Mouse (Mus musculus) gastrocnemius, adult 18-20 months (tissue): ENCODE results near the gene Phkb. TPM values are rescaled to one million over a fixed set of nuclear protein-coding genes. Genes with fewer than 3 reads are reported as not detected.

Experiments
- DNase-seq: peaks from one replicate; pipeline ENCODE4 v3.0.0; 2021; ENCODE audit warnings: low spot score
- total RNA-seq, 2 experiments: library from RNA; stranded (reverse); gene quantifications; 2 replicates each; pipeline ENCODE4 v1.2.3; 2021

Gene Phkb
- total RNA-seq, 2 experiments from 2014 or later: 342 to 385 TPM

DNA sequence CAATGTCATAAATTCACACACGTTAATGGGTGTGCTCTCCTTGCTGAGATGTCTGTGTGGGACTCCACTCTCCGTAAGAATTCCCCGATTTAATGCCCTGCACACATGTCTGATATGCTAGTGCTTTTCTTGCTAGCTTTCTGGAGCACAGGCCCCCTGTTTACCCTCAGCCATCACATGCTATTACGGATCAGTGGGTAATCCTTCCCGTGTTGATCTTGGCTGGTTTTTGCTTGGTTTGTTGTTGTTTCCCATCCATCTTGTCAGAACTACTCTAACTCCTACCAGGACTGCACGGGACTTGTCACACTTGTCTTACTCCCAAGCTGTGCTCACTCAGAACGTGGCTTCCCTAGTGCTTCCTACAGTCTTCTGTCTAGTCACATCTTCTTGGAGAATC, 96.6 kb downstream of the Phkb start:
- no peak for DNase-seq

DNA sequence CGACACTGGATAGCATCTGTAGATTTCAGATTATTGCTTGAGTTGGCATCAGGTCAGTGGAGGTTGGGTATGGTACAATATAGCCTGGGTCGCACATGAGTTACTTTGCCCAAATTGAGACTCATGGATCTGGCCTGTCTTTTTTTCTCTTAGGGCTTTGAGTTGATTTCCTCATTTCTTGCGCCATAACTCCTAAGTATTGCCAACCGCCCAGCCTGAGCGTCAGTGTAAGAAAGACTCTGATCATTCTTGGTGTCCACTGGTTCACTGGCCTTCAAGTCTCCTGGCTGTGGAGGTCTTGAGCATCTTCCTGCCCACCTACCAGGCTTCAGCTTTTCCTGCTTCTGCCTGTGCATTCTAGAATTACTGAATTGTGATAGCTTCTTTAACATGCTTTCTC, 104.1 kb downstream of the Phkb start:
- no peak for DNase-seq

DNA sequence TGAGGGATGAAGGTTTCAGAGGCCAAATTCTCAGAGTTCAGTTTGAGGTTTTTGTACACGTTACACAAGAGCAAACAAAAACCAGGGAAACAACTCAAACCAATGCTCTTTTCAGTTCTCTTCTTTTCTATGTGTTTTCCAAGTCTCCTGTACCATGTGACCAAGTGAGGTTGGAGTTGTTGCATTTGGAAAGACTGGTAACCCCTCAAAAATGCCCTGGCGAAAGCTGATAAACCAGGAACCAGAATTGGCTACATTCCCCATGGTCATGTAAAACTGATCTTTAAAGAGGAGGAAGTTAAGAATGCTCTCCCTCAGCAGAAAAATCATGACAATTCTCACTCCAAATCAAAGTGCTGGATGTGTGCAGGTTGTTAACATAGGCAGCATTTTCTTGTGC, 117.6 kb downstream of the Phkb start:
- DNase-seq: no peak

DNA sequence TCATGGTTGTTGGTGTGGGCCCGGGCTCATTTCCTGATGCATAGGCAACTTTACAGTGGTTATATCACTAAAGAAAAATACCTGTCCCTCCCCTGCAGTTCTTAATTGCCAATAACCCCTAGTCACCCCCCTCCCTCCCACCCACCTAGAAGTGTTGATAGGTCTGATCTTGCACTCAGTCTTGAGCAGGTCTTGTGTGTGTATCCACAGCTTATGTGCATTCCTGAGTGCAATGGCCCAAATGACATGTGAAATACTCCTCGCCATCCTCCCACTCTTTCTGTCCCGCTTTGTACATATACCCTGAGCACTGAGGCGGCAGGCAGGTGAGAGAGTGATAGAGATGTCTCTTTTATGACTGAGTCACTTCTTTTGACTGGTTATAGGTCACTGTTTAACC, 119.1 kb downstream of the Phkb start:
- no peak for DNase-seq

DNA sequence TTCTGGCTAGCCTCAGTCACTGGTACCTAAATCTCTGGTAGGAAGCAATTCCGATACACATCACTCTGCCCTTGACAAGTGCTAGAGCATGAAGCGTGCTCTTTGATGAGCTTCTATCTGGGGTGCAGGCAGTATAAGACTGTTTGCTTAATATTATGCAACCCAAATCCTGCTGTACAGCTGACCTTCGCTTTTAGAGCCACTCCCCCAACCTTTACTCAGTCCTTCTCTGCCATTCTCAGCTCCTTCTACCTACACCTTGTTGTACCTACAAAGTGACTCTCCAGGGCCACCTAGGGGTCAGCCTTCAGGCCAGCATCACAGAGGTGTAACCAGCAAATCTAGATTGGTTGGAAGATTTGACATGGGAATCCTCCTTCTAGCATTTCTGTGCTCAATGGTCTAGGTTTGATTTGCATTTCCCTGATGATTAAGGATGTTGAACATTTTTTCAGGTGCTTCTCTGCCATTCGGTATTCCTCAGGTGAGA, 136.9 kb downstream of the Phkb start:
- DNase-seq: no peak

DNA sequence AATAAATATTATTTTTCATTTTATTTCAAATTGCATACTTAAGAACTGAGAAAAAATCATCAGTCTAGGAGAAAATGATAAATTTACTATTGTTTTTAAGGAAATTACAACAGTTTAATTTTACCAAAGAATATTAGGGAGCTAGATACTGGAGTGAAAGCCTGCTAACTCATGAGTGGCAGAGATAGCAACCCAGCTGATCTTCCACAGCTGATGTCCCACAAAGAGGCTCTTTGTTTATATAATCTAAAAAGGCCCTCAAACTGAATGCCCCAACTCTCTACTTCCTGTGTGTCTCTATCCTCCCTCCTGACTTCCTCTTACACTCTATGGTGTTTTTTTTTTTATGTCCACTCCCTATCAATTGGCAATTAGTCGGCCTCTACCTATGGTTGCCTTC, 152.2 kb downstream of the Phkb start:
- no peak for DNase-seq

DNA sequence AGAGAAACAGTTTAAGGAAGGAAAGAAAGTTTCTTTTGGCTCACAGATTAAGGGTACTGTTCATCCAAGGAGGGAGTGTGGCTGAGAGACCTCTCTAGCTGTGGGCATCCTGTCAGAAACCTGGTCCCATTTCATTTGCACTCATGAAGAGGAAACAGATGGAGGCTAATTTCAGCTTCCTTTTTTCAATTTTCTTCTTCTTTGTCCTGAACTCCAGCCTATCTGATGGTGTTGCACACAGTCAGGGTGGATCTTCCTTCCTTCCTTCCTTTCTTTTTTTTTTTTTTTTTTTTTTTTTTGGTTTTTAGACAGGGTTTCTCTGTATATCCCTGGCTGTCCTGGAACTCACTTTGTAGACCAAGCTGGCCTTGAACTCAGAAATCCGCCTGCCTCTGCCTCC, 152.9 kb downstream of the Phkb start:
- no peak for DNase-seq

DNA sequence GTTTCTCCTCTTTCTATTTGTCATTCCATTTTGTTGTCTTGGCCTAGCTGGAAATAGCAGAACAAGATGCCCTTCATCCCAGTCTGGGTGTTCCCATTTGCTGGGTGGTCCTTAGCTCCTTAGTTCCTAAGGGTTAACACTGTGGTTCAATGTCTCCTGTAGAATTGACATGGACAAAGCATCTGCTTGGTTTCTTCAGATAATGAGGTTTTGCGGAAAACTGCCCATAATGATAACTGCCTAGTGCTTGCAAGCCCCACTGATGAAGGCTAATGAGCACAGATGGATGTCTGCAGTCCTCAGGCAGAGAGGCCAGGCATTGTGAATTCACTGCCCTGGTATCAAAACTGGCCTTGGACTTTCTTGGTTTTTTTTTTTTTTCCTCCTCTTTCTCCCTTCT, 155.2 kb downstream of the Phkb start:
- DNase-seq: no peak

DNA sequence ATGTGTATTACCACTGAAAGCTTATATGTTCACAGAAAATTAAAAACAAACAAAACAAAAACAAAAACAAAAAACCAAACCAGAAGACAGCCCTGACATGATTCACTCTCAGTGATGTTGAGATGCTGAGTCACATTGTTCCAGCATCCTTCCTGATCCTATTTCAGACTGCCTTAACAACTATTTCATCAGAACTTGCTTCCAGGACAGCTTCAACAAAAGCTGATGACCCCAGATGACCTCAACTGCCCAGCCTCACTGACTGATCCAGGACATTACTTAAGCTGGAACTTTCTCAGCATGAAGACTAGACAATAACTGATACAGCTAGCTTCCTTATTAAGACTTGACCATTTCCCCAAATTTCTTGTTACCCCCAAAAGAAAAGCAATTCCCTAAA, 165.7 kb downstream of the Phkb start:
- DNase-seq: no peak

DNA sequence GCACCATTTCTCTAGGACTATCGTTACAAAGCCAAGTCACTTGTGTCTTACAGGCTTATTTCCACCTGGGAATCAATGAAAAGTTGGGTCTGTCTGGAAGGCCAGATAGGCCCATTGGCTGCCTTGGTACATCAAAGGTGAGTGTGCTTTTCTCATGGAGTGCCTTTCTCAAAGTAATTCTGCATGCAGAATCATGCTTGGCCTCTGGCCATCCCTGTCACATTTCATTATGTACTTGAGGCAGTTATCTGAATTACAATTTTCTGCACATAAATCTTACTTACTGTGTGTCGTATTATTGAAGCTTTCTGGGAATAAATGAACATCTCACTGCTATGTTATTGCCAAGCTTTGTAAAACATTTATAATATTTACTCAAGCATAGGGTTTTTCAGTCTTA, 176.0 kb downstream of the Phkb start:
- no peak for DNase-seq

DNA sequence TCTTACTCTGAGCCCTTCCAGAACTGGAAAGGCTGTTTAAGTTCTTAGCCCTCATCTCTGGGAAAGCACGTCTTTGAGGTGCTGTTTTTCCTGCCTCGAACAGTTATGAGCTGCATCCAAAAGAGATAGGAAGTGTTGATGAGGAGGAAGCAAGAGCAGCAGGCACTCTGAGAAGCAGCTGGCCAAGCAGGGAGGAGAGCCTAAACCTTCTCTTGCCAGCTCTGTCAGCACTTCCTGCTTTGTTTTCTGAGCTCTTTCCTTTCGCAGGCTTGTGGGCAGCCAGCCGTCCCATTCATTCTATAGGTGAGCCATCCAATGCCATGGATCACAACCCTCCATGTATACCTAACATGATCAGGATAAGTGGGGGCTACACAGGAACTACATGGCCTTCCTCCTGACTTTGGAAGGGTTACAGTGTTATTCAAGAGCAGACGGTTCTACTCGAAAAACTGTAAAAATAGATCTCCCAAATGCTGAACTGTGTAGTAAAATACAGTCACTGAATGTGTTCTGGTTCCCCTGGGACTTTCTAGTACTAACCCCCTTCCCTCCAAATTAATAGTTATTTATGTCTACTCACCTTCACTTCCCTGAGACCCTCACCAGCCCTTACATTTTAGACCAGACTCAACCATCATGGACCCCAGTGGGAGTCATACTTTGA, 188.0 kb downstream of the Phkb start:
- DNase-seq: no peak

DNA sequence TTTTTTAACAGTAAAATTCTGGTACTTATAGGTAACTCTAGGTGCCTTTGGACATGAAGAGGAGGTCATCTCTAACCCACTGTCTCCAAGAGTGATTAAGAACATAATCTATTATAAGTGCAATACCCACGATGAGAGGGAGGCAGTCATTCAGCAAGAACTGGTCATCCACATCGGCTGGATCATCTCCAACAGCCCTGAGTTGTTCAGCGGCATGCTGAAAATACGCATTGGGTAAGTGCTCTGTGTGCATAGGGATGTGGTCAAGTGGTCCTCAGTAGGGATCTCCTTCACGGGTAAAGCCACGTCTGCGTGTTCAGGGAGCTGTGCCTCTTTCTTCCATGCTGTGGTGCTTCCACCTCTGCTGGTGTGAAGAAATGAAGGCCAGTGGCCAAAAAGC, 188.7 kb downstream of the Phkb start:
- DNase-seq: no peak

DNA sequence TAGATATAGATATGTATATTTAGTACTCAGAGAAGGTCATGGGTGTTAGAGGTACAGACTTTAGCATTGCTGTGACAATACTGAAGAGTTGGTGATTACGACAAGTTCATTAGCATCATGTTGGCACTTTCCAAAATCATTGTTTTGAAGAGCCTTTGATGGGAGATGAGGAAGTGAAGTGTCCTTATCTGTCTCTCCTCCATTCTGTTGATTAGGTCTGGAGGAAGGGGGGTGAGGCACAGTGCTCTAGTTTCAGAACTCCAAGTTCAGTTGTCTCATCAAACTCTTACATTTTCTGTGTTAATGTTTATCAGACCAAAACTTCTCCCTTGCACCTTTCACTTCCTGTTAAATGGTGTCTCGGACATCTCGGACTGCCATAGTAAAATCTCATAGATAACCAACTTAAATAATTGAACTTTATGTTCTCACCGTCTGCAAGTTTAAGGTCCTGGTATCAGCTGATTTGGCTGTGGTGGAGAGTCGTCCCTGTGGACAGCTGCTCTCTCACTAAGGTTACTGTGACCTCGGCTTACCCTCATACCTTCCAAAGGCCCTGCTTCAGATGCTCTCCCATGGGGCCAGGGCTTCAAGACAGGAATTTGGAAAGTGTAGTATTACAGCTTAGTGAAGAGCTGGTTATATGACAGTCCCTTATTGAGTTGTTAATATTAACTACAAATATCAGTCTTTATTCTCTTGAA, 194.1 kb downstream of the Phkb start:
- DNase-seq: peak; percentile 66

DNA sequence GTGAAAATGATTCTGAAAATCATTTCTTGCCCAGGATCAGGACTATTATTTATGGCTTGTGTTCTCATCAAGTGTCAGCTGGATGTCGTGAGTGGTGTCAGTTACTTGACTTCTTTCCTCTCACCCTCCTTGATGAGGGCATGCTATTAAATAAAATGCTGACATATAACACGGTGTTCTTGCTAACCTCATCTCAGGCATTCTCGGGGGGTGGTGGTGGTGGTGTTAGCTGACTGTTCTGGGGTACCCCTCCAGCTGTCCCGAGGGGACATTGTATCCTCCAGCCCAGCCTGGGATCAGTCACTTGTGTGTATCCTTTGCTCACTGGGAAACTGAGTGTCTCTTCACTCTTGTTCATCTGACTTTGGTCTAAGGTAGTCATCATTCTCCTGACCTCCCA, 194.6 kb downstream of the Phkb start:
- DNase-seq: peak; percentile 66

DNA sequence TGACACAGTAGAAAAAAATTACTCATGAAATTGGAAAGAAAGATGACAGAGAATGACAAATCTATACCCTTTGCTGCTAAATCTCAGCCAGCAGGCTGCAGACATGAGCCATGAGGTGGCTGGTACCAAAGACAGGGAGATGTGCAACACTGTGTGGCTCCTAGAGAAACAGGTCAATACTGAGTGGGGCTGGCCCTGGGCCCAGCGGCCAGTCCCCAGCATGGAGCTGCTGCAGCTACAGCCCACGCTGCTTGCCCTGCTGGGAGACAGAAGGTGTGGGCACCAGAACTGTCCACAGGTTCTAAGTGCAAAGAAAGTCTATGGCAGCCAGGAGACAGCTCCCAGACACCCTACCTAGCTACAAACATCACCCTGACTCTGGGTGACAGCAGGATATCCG, 197.7 kb downstream of the Phkb start:
- peak; percentile 20 for DNase-seq

DNA sequence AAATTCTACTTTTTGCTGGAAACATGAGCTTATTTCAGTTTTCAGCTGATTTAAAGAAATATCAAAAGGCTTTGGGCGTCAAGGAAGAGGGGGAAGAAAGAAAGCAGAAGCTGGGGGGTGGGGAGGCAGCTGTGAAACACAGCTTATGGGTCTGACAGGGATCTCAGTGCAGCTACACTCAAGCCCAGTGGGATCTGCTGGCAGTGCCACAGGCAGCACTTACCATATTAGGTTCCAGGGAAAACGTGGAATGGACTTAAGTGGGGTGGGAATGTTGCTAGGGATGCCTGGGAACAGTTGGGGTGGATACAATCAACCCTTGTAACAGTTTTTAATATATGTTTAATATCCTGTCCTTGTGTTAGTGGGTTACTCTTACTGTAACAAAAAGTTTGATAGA, 201.3 kb downstream of the Phkb start:
- no peak for DNase-seq

DNA sequence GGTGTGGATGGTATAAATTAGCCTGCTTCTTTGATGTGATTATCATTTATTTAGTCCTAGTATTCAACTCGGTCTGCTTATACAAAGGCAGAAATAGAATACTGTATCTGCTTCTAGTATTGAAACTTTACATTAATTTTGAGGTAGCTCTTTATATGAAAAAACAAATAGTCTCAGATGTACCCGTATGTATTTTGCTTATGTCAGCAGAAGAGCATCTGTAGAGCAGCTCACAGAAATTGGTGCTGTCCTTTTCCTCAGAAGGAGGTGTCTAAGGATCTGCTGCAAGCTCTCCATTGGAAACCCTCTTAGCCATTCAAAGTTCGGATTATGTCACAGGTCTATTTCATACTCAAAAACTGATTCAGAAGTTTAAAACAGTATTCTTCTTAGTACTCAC, 210.1 kb downstream of the Phkb start:
- DNase-seq: no peak

DNA sequence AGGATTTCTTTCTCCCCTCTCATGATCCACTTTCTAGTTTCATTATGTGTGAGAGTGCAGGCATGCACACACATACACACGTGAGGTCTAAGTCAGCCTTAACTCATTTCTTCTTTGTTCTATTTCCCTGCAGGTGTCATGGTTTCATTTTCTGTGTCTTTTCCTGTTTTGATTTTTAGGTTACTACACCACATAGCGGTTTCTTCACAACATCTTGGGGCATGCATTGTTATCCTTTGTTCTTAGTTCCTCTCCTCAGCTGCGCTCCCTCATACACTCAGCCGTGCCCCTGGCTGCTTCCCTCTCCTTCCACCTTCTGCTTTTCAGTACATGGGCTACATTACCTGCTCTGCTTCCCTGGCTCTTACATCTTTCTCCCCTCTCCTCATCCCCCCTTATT, 211.2 kb downstream of the Phkb start:
- DNase-seq: no peak

DNA sequence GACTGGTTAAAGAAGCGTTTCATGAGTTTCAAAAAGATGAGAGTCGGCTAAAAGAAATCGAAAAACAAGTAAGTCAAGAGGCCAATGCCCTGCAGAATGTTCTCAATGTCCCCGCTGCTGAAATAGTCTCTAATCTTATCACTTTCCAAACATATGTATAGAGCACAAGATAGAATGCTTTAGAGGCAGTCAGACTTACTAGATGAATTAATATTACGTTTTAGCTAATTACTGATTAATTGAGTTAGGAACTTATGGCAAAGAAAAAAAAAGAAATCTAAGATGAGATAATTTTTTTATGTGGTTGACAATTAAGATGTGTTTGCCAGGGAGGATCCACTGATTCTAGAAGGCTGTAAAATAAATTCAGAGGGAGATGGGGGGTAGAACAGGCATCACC, 217.9 kb downstream of the Phkb start:
- no peak for DNase-seq

DNA sequence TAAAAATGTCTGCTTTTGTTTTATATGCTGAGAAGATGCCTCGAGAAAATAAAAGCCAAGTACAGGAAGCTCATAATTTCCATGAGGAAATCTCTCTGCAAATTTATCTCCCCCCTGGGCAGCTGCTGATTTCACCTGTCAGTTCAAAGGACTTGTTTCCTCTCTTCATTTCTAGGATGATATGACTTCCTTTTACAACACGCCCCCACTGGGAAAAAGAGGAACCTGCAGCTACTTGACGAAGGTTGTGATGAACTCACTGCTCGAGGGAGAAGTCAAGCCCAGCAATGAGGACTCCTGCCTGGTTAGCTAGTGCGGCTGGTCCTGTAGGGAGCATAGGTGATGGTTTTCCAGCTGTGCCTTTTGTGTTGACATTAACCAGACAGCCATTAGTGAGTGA, 218.4 kb downstream of the Phkb start:
- no peak for DNase-seq

DNA sequence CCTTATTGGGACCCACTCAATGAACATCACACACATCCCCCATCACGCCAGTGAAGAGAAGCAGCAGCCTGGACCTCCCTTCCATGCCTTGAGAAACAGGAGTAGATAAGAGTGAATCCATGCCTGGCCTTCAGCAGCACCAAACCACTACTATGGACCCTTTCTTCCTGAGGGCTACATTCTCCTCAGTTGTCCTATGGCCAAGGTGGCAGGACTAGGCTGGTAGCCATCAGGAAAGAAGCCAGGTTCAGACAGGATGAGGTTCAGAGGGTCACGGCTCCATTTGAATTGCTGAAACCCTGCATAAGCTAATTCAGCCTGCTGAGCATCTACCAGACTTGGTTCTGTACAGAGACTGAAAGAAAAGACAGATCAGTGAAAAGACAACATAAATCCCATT, 222.7 kb downstream of the Phkb start:
- no peak for DNase-seq

DNA sequence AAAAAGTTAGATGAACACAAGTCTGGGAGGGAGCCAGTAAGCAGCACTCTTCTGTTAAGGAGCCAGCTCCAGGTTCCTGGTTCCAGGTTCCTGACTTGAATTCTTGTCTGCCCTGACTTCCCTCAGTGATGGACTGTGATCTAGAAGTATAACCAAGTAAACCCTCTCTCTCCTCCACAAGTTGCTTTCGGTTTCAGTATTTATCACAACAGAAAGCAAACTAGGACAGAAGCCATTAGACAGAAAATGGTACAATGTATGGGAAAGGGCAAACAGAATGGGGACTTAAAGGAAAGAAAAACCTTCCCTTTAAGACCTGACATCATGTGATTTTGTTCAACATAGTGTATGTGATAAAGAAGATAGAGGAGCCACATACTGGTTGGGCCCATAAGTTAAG, 238.7 kb downstream of the Phkb start:
- no peak for DNase-seq

DNA sequence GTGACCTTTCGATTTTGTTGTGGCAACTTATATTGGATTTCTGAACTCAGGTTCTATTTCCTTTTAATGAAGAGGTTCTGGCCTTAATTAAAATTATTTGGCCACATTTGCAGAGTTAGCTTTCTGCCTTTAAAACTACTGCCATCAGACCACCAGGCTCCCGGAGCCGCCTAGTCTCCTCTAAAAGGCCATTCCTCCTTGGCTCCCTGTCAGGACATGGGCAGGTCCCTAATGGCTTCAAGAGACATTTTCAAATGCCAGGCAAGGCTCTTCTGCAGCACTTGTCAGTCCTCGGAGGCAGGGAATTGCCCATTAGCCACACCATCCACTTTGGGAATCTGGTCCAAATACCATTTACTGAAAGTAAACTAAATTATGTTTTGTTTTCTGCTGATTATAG, 242.6 kb downstream of the Phkb start:
- DNase-seq: peak; percentile 26

DNA sequence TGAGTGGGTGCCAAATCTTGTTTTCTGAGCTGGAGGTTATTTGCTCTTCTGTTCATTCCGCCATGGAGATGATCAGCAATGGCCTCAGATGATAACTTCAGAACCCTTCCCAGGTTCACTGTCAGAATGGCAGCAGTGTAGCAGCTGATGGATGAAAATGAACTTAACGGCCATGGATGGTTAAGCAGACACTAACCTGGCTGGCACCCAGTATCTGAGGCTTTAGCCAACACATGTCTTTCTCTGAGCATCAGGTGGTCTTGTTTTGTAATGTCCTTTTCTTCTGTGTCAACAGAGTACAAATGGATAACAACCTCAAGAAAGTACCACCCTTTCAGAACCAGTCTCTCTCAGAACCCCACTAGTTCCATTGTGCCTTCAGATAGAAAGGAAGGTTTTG, 246.0 kb downstream of the Phkb start:
- DNase-seq: no peak
